Mouse (Mus musculus): ENCODE results near the gene Fbxo6.
"Not testable (repeated sequence)": the region's sequence is repeated elsewhere in the genome, so short reads cannot be mapped to it uniquely, and the experiment has no call there.

Gene Fbxo6

DNA sequence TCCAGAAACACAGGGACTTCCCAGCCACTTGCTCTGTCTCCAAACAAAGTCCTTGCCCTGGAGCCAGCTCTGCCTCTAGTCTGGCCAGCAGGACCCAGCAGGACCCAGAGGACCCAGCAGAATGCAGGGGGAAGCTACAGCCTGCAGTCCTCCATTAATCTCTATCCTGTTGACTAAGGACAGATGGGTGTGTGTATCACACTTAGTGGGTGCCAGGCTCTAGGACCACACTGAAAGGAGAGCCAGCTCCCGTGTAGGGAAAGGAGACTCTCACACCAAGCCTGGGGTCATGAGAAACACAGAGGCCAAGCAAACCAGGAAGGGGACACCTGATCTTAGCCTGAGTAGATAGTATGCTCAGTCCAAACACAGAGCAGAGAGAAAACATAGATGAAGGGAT, 23.7 kb downstream of the Fbxo6 start:
- no peak for DNase-seq (ENCODE audit: extremely low read depth, low read depth)

DNA sequence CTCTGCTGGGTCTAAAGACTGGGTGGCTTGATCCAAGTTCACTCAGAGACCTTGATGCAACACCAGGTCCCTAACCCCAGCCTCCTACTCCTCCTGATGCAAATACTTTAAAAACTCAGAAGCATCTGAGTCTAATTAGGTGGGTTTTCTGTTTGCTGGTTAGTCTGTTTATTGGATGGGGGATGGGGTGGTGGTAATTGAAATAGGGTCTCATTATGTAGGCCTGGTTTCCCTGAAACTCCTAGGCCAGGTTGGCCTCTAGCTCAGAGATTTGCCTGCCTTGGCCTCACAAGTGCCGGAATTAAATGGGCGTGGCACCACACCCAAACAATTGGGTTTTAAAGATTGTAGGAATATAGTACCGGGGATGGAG, 29.3 kb downstream of the Fbxo6 start:
- no peak for DNase-seq (ENCODE audit: extremely low read depth, low read depth)

DNA sequence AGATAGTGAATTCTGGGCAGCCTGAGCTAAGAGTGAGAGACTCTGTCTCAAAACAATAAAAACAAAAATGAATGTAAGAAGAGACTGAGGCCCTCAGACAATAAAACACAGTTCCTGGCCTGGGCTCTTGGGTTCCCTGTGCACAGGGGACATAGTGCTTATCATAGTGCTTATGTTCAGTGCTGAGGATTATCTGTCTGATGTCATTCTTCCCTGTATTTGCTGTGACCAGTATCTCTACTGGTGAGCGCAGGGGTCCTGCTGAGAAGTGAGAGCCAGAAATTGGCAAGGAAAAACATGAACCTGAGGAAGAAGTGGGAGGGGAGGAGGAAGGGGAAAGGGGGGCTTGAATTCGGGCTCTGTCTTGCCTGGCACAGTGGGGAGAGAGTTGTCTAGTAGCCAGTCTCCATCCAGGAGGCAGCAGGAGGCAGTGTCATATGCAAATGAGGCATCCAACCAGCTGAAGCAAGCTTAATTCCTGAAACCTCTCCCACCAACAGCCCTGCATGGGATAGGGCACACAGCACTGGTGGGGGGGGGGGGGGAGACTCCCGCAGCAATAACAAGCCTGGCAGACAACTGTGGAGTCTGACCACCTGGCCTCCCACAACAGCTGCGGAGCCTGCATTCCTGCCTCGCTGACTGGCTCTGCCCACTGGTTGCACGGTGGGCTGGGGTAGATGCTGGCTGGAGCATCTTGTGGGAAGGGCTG, 29.8 kb downstream of the Fbxo6 start:
- no peak for DNase-seq (ENCODE audit: extremely low read depth, low read depth)

DNA sequence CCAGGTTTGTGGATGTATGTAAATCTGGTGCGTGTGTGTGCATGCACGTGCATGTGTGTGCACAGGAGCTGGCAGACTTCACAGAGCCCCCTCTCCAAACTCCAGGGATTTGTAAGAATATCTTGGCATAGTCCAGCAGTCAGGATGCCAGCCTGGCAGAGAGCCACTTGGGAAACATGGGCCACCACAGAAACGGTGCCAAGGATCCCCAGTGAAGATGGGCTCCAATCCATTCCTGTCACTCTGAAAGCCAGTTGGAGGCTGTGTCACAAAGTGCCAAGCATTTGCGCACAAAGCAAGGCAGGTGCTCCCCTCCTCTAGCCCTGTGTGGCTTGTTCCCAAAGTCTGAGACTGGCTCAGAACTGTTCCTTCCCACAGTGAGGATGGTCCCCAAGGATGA, 30.6 kb downstream of the Fbxo6 start:
- no peak for DNase-seq (ENCODE audit: extremely low read depth, low read depth)

DNA sequence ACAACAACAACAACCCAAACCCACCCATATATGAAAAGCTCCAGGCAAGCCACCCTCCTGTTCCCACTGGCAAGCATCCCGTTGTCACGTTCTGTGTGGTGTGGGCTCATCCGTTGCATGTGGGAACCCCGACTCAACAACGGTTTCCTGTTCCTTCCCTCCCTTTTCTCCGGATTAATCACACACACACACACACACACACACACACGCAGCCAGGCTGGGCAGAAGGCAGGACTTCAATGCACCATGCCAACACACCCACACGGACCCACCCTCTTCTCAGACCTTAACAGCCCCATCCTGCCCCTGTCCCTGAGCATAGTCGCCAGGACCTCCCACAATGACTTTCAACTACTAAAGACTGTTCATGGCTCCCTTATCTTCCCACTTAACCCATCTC, 31.4 kb downstream of the Fbxo6 start:
- DNase-seq (ENCODE audit: extremely low read depth, low read depth), result no peak

DNA sequence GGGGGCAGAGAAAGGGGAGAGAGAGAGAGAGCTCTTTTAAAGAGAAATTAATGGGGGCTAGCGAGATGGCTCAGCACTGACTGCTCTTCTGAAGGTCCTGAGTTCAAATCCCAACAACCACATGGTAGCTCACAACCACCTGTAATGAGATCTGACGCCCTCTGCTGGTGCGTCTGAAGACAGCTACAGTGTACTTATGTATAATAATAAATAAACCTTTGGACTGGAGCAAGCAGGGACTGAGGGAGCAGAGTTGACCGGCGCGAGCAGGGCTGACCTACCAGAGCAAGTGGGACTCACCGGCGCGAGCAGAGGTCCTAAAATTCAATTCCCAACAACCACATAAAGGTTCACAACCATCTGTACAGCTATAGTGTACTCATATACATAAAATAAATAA, 32.4 kb downstream of the Fbxo6 start:
- not testable (repeated sequence) for DNase-seq (ENCODE audit: extremely low read depth, low read depth)

DNA sequence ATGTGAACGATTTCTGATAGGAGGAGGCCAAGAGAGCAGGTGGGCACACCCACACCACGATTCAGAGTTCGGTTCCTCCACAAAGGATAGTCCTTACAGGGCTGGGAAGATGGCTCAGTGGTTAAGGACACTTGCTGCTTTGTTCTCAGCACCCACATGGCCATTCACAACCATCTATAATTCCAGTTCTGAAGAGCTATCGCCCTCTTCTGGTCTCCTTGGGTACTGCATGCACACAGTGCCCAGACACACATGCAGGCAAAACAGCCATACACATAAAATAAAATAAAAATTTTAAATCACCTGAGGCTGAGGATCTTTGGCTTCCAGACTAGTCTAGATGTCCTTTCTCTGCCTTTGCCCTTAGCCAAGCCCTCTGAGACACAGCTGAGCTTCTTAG, 34.5 kb downstream of the Fbxo6 start:
- no peak for DNase-seq (ENCODE audit: extremely low read depth, low read depth)

DNA sequence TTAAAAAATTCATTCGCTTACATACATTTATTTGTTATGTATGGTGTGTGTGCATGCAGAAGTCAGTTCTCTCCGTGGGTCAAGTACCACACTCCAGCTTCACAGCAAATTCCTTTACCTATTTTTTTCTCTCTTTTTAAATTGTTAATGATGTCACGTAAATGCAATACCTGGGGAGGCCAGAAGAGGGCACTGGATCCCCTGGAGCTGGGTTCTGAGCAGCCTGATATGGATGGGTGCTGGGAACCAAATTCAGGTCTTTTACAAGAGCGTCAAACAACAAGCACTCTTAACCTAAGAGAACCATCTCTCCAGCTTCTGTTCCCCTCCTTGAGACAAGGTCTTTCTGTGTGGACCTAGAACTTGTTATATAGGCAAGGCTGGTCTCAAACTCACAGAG, 35.3 kb downstream of the Fbxo6 start:
- DNase-seq (ENCODE audit: extremely low read depth, low read depth), result no peak

DNA sequence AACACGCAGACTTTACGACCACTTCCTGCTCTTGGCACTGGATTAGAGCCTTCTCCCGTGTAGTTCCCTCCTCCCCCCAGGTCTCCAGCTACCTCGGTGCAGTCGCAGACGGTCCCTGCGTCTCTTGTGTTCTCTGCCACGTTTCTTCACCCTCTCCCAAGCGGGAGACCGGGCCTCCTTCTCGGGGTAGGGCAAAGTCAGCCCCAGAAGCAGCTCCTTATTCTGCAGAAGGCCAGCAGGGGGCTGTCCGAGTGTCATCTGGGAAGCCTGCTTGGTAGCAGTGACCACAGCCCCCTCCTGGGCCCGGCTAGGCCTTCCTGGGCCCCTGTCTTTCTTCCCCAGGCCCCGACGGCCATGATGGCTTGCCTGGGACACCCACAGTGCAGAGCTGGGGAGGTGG, 36.5 kb downstream of the Fbxo6 start:
- no peak for DNase-seq (ENCODE audit: extremely low read depth, low read depth)

DNA sequence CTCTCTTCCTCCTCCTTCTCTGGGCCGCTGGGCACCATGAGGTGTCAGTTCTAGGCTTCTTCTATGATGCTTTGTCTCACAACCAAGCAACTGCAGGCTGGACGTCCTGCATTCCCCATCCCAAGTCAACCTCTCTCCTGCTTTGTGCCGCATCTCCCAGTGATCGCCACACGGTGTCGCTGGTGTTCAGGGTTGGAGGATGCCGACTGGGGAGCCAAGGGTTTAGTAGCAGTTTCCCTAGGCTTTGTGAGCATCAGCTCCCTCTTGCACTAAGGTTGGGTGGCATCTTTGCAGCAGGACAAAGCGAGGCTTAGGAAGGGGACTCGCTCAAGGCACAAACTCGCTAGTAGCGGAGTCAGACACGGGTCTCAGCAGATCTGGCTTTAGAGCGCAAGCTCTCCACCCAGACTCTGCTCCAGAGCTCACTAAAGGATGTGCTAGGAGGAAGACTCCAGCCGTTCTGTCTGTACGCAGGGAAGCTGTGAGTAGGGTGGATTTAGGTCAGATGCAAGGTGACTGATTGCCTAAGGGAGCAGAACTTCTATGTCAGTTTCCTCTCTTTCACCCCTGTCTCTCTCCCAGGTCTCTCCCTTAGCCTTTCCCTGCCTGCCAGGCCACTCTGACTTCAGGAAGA, 37.1 kb downstream of the Fbxo6 start:
- no peak for DNase-seq (ENCODE audit: extremely low read depth, low read depth)

DNA sequence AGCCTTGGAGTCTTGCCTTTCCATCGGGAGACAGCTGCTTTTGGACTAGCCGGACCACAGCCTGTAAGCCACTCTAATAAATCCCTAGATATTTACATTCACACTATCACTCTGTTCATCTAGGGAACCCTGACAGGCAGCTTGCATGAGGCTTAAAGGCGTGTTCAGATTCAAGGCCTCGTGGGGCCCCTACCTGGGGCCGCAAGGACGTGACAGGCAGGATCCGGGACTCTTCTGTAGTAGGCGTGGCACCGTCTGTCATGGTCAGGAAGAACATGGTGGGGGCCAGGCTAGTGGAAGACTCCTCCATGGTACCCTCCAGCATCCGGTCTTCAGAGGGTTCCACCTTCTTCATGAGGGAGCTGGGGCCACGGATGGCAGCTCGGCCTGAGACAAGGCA, 39.4 kb downstream of the Fbxo6 start:
- DNase-seq (ENCODE audit: extremely low read depth, low read depth), result no peak

DNA sequence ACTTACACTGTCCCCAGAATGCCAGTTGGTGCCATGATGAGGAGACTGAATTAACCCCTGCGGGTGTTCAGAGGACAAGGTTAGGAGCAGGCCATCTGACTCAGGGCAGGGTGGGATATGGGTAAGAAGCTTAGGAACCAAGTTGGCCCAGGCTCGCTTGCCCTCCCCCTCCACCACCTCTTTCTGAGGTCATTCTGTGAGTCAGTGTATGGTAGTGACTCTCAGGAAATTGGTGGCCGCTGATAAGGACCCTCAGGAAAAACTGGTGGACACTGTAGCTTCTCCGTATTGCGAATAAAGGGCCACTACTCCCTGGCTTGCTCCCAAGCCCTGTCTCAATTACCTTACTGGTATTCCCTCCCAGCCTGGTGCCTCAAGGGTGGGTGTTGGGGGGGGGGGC, 42.7 kb downstream of the Fbxo6 start:
- DNase-seq (ENCODE audit: extremely low read depth, low read depth), result no peak

DNA sequence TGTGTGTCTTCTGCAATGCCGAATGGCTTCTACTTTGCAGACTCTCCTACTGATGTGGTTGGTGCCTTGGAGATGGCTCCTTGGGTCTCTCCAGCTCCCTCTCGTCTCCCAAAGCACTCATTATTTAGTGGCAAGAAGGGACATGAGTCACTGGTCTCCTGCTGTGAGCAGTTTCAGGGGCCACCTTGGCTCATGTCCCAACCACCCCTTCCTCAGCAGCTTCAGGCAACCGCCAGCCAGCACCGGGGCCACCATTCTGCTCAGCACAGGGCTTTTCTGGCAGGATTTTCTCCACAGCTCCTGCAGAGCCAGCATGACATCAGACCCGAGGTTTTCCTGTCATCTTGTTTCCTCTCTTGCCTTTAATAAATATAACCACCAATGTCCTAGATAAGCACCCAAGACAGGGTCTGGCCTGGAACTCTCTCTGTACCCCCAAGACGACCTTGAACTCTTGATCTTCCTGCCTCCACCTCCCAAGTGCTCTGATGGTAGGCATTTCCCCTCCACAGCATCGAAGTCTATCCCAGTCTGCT, 43.3 kb downstream of the Fbxo6 start:
- DNase-seq (ENCODE audit: extremely low read depth, low read depth), result no peak

DNA sequence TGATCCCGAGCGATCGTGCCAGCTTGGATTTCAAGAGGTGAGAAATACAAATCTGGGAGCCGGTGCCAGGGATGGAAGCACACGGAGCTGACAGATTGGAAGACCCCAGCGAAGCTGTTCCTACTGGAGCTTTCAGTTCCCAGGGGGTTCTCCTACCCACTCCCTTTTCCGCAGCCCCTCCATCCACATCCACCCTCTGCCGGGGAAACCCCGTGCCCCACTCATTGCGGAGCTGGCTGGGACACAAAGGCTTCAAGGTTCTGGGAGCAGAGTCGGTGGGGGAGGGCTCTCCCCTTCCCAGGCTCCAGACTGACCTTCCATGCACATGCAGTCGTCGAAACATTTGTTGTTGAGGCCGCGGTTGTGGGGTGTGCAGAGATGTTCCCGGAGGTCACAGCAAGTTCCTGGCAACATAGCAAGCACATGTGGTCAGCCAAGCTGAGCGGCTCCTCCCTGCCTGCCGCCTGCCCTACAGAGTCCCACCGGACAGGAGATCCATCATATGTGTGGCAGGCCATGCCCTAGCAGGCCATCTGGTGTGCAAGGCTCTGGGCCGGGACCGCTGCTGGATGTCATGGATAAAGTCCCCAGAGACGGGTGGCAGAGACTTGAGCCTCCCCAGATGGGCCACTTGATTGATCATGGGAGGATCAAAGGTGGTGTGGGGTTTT, 44.2 kb downstream of the Fbxo6 start:
- DNase-seq (ENCODE audit: extremely low read depth, low read depth), result no peak

DNA sequence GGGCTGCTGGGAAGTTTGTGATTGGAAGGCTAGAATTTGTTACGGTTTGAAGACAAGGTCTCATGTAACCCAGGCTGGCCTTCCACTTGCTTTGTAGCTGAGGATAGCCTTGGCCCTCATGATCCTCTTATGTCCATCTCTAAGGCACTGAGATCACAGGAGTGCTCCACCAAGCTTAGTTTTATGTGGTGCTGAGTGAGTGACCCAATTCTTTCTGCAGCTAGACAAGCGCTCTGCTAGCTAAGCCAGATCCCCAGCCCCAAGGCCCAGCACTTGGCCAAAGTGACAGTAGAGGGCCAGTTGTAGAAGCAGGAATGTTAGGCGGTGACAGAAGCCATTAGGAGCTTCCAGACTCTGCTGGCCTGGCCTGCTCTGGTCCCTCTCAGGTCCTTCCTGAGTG, 47.8 kb downstream of the Fbxo6 start:
- DNase-seq (ENCODE audit: extremely low read depth, low read depth), result no peak

DNA sequence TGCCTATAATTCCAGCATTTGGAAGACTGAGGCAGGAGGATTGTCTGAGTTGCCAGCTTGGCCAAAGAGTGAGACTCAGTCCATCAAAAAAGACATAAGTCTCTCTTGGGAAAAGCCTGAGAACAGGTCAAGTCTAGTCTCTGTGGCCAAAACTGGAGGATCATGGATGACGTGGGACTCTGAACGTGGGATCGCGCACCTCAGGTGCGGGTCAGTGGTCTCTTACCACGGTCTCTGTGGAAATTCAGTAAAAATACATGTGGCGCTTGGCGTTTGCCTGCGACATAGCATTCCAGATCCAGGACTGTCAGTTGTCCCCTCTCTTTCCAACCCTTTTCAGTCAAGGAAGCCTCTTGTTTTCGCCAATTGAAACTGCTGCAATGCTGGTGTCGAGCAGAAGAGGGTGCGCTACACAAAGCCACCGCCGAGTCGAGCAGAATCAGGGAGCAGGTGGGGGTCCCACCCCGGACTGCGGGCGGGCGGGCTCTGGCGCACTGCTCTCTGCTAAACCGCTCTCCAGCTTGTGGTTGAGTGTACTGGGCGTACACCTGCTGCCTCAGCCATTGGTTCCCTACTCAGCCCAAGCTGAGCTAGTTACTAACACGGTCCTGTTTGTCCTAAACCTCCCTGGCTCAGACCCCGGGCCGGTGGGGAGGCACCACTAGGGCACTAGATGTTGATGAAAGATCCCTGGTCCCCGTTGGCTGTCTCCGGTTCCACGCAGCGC, 50.0 kb downstream of the Fbxo6 start:
- DNase-seq (ENCODE audit: extremely low read depth, low read depth), result no peak

DNA sequence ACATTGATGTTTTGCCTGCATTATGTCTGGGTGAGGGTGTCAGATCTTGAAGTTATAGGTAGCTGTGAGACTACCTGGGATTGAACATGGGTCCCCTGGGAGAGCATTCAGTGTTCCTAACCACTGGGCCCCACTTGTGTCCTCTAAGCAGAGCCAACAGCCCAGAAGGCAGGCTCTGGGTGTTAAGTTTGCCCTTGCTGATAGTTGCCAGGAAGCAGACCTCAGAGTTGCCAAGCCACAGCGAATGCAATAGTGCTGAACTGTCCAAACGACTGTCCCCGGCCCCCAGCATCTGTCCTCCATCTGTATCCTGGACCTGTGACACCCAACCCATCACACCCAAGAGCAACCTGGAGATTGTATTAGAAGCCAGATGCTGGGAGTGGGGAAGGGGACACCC, 53.3 kb downstream of the Fbxo6 start:
- no peak for DNase-seq (ENCODE audit: extremely low read depth, low read depth)

DNA sequence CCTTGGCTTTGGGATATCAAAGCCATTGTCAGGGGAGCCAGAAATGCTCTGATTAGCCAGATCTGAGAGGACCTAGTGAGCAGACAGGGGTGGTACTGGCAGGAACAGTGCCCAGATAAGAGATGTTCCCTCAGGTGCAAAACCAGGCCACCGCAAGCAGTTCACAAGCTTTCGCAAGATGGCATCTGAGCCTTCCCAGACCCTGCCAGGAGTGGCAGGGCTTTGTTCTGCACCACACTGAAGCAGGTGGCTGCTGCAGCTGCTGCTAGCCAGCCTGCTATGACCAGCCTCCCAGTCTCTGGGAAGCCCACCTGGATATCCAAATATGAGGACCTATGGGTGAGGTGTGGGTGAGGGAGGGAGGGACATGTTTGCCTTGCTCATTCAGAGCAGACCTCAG, 54.0 kb downstream of the Fbxo6 start:
- no peak for DNase-seq (ENCODE audit: extremely low read depth, low read depth)
